Mouse (Mus musculus) Patski (cell line): ENCODE data around the gene Vps13c. TPM values are rescaled to one million over a fixed set of nuclear protein-coding genes. Genes with fewer than 3 reads are reported as not detected.

ENCODE experiments used
- ATAC-seq: fragments of 100-300 bp; one replicate; pipeline ENCODE4 v1.8.0; 2021
- CTCF ChIA-PET: fragments of 350-600 bp; sonication (Branson Sonifier 250); formaldehyde crosslinking; loops from one replicate; lab custom pipeline; 2022; ENCODE audit warnings: inconsistent platforms; lab: Charles Lee
- POLR2A ChIA-PET: fragments of 350-600 bp; sonication (Branson Sonifier 250); formaldehyde crosslinking; loops from one replicate; lab custom pipeline; 2022; ENCODE audit warnings: antibody characterized with exemption, inconsistent platforms; lab: Charles Lee
- DNase-seq: peaks from one replicate; pipeline ENCODE4 v3.0.0-alpha.2; 2011; ENCODE audit warnings: low read depth, low spot score
- H3K27me3 ChIP-seq: fragments of 371-371 bp; one replicate; pipeline ENCODE4 v1.5.1; 2021
- CTCF ChIP-seq: fragments of 100-300 bp; IDR thresholded peaks from one replicate; pipeline ENCODE4 v1.5.1; 2021
- in situ Hi-C: fragments of 300-500 bp; cut with MboI; formaldehyde crosslinking; loops from 3 replicates; pipeline ENCODE4 v1.11.1; 2018; ENCODE audit warnings: low pct_unique_long_range_greater_than_20kb, mixed read lengths
- polyA plus RNA-seq: library from polyadenylated mRNA; unstranded; gene quantifications from one replicate; pipeline ENCODE4 v1.2.3, GENCODE M21; 2021

The Vps13c gene
- 81.0 TPM for polyA plus RNA-seq

DNA sequence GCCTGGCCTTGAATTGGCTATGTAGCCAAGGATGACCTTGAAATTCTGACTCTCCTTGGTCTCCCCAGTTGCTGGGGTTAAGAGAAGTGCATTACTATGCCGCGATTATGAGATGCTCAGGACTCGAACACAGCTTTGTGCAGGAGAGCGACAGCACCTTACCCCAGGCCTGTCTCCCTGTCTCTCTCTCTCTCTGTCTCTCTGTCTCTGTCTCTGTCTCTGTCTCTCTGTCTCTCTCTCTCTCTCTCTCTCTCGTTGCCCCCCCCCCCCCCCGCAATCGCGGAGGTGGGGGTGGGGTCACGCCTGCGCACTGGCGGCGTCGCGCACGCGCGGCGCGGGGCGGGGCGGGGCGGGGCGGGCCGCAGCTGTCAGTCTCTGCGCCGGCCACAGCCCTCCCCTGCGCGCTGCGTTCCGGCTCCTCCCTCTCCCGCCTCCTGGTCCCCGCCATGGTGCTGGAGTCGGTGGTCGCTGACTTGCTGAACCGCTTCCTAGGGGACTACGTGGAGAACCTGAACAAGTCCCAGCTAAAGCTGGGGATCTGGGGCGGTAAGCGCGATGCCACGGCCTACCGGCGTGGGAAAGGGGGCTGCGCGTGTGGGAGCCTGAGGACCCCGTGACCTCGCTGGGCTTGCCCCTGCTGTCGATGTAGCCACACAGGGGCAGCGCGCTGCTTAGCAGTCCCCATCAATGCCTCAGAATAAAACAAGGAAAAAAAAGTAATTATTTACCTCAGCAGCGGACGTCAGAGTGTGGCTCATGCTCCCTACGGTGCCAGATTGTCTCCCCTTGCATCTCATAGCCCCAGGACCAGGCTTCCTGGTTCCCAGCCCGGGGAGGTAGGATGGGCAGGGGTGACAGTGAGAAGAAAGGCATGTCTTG is at the start of gene Vps13c:
Gene Vps13c, plus strand, starts transcription at position 416 of the 879 bp plus-strand sequence.
- ATAC-seq (peak; percentile 85), DNase-seq (no peak)
- TF ChIP-seq CTCF = no peak
- ChIA-PET POLR2A (interaction anchor here (0.6 kb wide), 1 partner anchor 46 kb away, joined by 3 read pairs; no protein-coding TSS in a partner anchor), CTCF (interaction anchor here (2.0 kb wide), 1 partner anchor 12 kb away, joined by 6 read pairs; no protein-coding TSS in a partner anchor)
- H3K27me3 ChIP-seq = no peaks in the 10 kb centered on the region
- in situ Hi-C loops = no loop called here

GRCm38 (mm10) chr9:67792405-67792804 is 47.8 kb upstream of the Vps13c start:
- ATAC-seq = peak; percentile 21
- ChIA-PET CTCF (interaction anchor here (1.5 kb wide), 1 partner anchor 20 kb away, joined by 3 read pairs; no protein-coding TSS in a partner anchor), POLR2A (no interaction called here)
- H3K27me3 ChIP-seq = peaks cover 50% of the 10 kb centered on the region
- TF ChIP-seq CTCF = no peak
- no peak for DNase-seq
- in situ Hi-C loops = no loop called here

GRCm38 (mm10) chr9:67793501-67793900 is 46.7 kb upstream of the Vps13c start:
- no peak for TF ChIP-seq CTCF
- ChIA-PET CTCF (no interaction called here), POLR2A (no interaction called here)
- peaks cover 48% of the 10 kb centered on the region for H3K27me3 ChIP-seq
- DNase-seq (no peak), ATAC-seq (no peak)
- in situ Hi-C loops = no loop called here

DNA sequence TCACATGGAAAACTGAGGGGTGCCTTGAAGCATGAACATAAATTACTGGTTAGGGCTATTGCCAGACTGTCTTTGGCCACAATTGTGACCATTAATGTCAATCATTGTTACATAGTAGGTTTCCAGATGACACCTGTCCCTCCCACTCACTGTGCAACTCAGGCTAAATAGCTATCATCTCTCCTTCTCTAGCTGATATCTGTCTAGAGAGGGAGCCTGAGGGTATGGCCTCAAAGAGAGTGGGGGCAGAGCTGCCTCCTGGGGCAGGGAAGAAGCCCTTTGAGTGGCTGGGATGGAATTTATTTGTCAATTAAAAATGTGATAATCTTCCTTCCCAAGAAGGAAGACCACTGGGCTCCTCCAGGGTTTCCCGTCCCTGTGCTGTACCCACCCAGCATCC is 46.0 kb upstream of the Vps13c start:
- TF ChIP-seq CTCF = no peak
- ChIA-PET POLR2A (no interaction called here), CTCF (no interaction called here)
- ATAC-seq (no peak), DNase-seq (no peak)
- H3K27me3 ChIP-seq = peaks cover 40% of the 10 kb centered on the region
- in situ Hi-C loops = no loop called here

DNA sequence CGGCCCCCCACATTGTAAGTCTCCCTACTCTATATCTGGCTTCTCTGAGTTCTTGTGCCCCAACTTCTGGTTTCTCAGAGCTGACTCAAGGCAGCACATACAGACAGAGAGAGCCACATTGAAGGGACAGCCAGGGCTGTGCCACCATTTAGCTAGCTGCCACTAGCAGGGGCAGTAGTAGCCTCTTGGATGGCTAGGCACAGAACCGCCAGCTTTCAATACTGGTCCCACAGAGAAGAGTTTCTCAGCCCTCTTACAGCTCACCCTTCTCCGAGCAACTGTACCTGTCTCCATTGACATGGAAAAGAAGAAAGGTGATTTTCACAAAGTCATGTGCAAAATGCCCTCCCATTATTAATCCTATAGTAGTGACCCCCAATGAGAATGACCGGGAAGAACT is 45.5 kb upstream of the Vps13c start:
- H3K27me3 ChIP-seq = peaks cover 36% of the 10 kb centered on the region
- in situ Hi-C loops = loop anchor here (5.0 kb wide), 1 partner anchor 37 kb away; the partner anchor contains the start of gene C2cd4b
- CTCF ChIA-PET = no interaction called here
- TF ChIP-seq CTCF = no peak
- no peak for ATAC-seq
- DNase-seq = no peak
- POLR2A ChIA-PET = no interaction called here

DNA sequence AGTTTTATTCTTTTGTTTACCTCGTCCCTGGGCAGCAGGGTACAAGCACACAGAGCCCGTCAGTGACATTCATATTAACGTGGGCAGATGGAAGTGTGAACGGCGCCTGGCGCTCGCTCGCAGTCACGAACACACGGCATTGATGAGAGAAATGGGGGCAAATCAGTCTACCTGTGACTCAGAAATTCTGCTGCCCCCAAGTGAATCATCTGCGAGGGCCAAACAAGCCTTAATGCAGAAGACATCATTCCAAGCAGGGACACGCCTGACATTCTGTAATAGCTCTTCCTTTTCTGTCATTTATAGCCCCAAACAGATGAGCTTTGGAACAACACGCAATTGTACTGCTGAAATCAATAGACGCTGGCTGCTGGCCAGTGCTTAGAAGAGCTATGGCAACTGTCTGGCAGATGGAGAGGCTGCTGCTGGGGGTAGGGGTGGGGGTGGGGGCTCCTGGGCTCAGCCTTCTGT is 45.0 kb upstream of the Vps13c start:
- ChIA-PET POLR2A (no interaction called here), CTCF (no interaction called here)
- no peak for DNase-seq
- ATAC-seq = no peak
- H3K27me3 ChIP-seq = peaks cover 34% of the 10 kb centered on the region
- no peak for TF ChIP-seq CTCF
- in situ Hi-C loops = loop anchor here (5.0 kb wide), 1 partner anchor 38 kb away; the partner anchor contains the start of gene C2cd4b

GRCm38 (mm10) chr9:67799078-67799819 is 40.9 kb upstream of the Vps13c start:
- ChIA-PET CTCF (interaction anchor here (1.1 to 2.5 kb wide), 3 partner anchors 9 to 40 kb away, joined by 4 to 7 read pairs (median 5); partner anchors contain the start of gene C2cd4b), POLR2A (no interaction called here)
- TF ChIP-seq CTCF = no peak
- no peak for ATAC-seq
- peaks cover 25% of the 10 kb centered on the region for H3K27me3 ChIP-seq
- in situ Hi-C loops = loop anchor here (5.0 kb wide), 1 partner anchor 42 kb away; the partner anchor contains the start of gene C2cd4b
- DNase-seq = no peak

- peaks cover 33% of the 10 kb centered on the region for H3K27me3 ChIP-seq
- in situ Hi-C loops = loop anchor here (10.0 kb wide), 1 partner anchor 117 kb away; no protein-coding TSS in a partner anchor
- ChIA-PET CTCF (interaction anchor here (1.0 to 2.1 kb wide), 4 partner anchors 10 to 90 kb away, joined by 3 to 6 read pairs (median 4); partner anchors contain the start of gene C2cd4b), POLR2A (interaction anchor here (0.9 kb wide), 1 partner anchor 43 kb away, joined by 3 read pairs; the partner anchor contains the start of gene C2cd4b)
- no peak for ATAC-seq
- TF ChIP-seq CTCF = peak; percentile 75
- DNase-seq = no peak
Measured at GRCm38 (mm10) chr9:67802241-67802640, 38.0 kb upstream of the Vps13c start.

DNA sequence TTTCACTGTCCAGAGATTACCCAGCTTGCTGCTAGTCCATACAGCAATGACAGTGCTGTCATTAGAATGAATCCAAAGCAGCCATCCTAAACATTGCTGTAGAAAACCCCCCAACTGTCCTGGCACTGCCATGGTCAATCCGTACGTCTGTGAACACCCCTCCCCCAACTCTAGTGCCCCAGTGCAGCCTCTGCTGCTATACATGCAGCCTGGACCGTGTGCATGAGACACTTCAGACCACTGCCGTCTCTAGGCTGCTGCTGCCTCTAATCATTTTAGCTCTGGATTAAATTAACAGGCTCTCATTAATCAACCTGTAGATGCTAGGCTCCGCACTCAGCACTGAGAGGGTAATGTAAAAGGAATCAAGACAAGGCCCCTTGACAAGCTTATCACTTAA is 33.2 kb upstream of the Vps13c start:
- POLR2A ChIA-PET = no interaction called here
- no peak for TF ChIP-seq CTCF
- no peak for DNase-seq
- H3K27me3 ChIP-seq = peaks cover 50% of the 10 kb centered on the region
- in situ Hi-C loops = loop anchor here (10.0 kb wide), 1 partner anchor 122 kb away; no protein-coding TSS in a partner anchor
- ATAC-seq = no peak
- CTCF ChIA-PET = no interaction called here

DNA sequence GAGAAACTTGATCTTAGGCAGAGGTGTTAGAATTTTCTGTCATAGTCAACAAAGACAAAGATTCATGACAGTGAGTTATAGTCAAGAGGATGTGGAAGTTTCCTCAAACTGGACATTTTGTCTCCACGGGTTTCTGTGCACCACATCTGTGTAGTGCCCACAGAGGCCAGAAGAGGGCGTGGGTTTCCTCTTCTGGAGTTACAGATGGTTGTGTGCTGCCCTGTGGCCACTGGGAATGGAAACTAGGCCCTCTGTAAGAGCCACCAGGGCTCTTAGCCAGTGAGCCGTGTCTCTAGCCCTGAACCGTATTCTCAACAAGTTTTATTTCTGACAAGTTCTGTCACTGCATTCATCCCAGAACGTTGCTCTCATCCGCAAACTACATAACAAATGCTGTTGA is 29.7 kb upstream of the Vps13c start:
- ATAC-seq (no peak), DNase-seq (no peak)
- TF ChIP-seq CTCF = peak; percentile 44
- ChIA-PET POLR2A (no interaction called here), CTCF (no interaction called here)
- in situ Hi-C loops = no loop called here
- peaks cover 26% of the 10 kb centered on the region for H3K27me3 ChIP-seq
